Mouse (Mus musculus): ENCODE data around the gene Alox12.

GRCm38 (mm10) chr11:70234037-70234436 lies 21.1 kb downstream of the Alox12 start:
- TF ChIP-seq MAFK (IDR thresholded peaks at IDR 0.05; ENCODE audit: insufficient read depth, low read depth, low read length) (no peak), ZNF384 (IDR thresholded peaks at IDR 0.05; ENCODE audit: low read depth, low read length) (no peak)
